Mouse (Mus musculus): ENCODE data around the gene Neurod2. TPM values are rescaled to one million over a fixed set of nuclear protein-coding genes. Genes with fewer than 3 reads are reported as not detected.

The Neurod2 gene
- polyA plus RNA-seq, 1 experiment from 2014 or later, result not detected

GRCm38 (mm10) chr11:98295013-98295585 is 34.3 kb downstream of the Neurod2 start:
- Histone ChIP-seq H3K27ac (ENCODE audit: low read length) (no peak overlapping the region), H3K4me2 (replicated peaks; ENCODE audit: low read depth, low read length) (peak overlapping the region; percentile 98), H3K36me3 (ENCODE audit: insufficient read depth, low read length) (no peaks in the 10 kb centered on the region), H3K4me3 (ENCODE audit: low read length) (peak overlapping the region; percentile 72), H3K4me1 (ENCODE audit: insufficient read depth, low read length) (peaks cover 36% of the 10 kb centered on the region), H3K9ac (replicated peaks; ENCODE audit: low read length) (peak overlapping the region; percentile 76), H3K9me3 (ENCODE audit: low read length) (no peaks in the 10 kb centered on the region), H3K27me3 (ENCODE audit: insufficient read depth, low read length) (peaks cover 7% of the 10 kb centered on the region)
- 4% methylated on average over 9 of the region's 9 CpGs for WGBS
- no peak for ATAC-seq (ENCODE audit: low FRiP score, low TSS enrichment)

GRCm38 (mm10) chr11:98294188-98295012 is 35.0 kb downstream of the Neurod2 start:
- WGBS, result under 1% methylated on average over 57 of the region's 58 CpGs
- Histone ChIP-seq H3K27me3 (ENCODE audit: insufficient read depth, low read length) (peaks cover 7% of the 10 kb centered on the region), H3K9ac (replicated peaks; ENCODE audit: low read length) (peak overlapping the region; percentile 76), H3K27ac (ENCODE audit: low read length) (no peak overlapping the region), H3K4me2 (replicated peaks; ENCODE audit: low read depth, low read length) (peak overlapping the region; percentile 98), H3K9me3 (ENCODE audit: low read length) (no peaks in the 10 kb centered on the region), H3K4me1 (ENCODE audit: insufficient read depth, low read length) (peaks cover 36% of the 10 kb centered on the region), H3K36me3 (ENCODE audit: insufficient read depth, low read length) (no peaks in the 10 kb centered on the region), H3K4me3 (ENCODE audit: low read length) (peak overlapping the region; percentile 72)
- ATAC-seq (ENCODE audit: low FRiP score, low TSS enrichment), result peak; percentile 82

- ATAC-seq (ENCODE audit: low FRiP score, low TSS enrichment), result no peak
- 41% methylated on average over 2 of the region's 2 CpGs for WGBS
- Histone ChIP-seq H3K4me2 (replicated peaks; ENCODE audit: low read depth, low read length) (no peak overlapping the region), H3K9me3 (ENCODE audit: low read length) (no peaks in the 10 kb centered on the region), H3K27ac (ENCODE audit: low read length) (no peak overlapping the region), H3K36me3 (ENCODE audit: insufficient read depth, low read length) (no peaks in the 10 kb centered on the region), H3K4me3 (ENCODE audit: low read length) (no peak overlapping the region), H3K4me1 (ENCODE audit: insufficient read depth, low read length) (peaks cover 24% of the 10 kb centered on the region), H3K9ac (replicated peaks; ENCODE audit: low read length) (no peak overlapping the region), H3K27me3 (ENCODE audit: insufficient read depth, low read length) (no peaks in the 10 kb centered on the region; the same call in 1 of the 2 replicates)
Observed at GRCm38 (mm10) chr11:98293070-98293469, 36.4 kb downstream of the Neurod2 start.

- peaks cover 12% of the 10 kb centered on the region for H3K4me1 ChIP-seq (ENCODE audit: insufficient read depth, low read length)
- no peak overlapping the region for H3K4me2 ChIP-seq (replicated peaks; ENCODE audit: low read depth, low read length)
- no peaks in the 10 kb centered on the region for H3K9me3 ChIP-seq (ENCODE audit: low read length)
- ATAC-seq (ENCODE audit: low FRiP score, low TSS enrichment), result no peak
- no peak overlapping the region for H3K4me3 ChIP-seq (ENCODE audit: low read length)
- H3K27ac ChIP-seq (ENCODE audit: low read length), result no peak overlapping the region
- H3K9ac ChIP-seq (replicated peaks; ENCODE audit: low read length), result no peak overlapping the region
- WGBS, result 62% methylated on average over 2 of the region's 2 CpGs
- 0 out of 2 replicates have a peak, but pooled peaks cover 3% of the 10 kb centered on the region for H3K27me3 ChIP-seq (ENCODE audit: insufficient read depth, low read length)
- H3K36me3 ChIP-seq (ENCODE audit: insufficient read depth, low read length), result no peaks in the 10 kb centered on the region
Observed at GRCm38 (mm10) chr11:98290906-98291305, 38.5 kb downstream of the Neurod2 start.

- ATAC-seq (ENCODE audit: low FRiP score, low TSS enrichment), result no peak
- Histone ChIP-seq H3K4me3 (ENCODE audit: low read length) (no peak overlapping the region), H3K4me1 (ENCODE audit: insufficient read depth, low read length) (peaks cover 7% of the 10 kb centered on the region; the same call in 1 of the 2 replicates), H3K36me3 (ENCODE audit: insufficient read depth, low read length) (no peaks in the 10 kb centered on the region), H3K27ac (ENCODE audit: low read length) (no peak overlapping the region), H3K9ac (replicated peaks; ENCODE audit: low read length) (no peak overlapping the region), H3K4me2 (replicated peaks; ENCODE audit: low read depth, low read length) (no peak overlapping the region), H3K27me3 (ENCODE audit: insufficient read depth, low read length) (0 out of 2 replicates have a peak, but pooled peaks cover 3% of the 10 kb centered on the region), H3K9me3 (ENCODE audit: low read length) (no peaks in the 10 kb centered on the region)
- 48% methylated on average over 13 of the region's 13 CpGs for WGBS
Observed at GRCm38 (mm10) chr11:98289873-98290272, 39.6 kb downstream of the Neurod2 start.

- Histone ChIP-seq H3K4me2 (replicated peaks; ENCODE audit: low read depth, low read length) (no peak overlapping the region), H3K36me3 (ENCODE audit: insufficient read depth, low read length) (no peaks in the 10 kb centered on the region), H3K27ac (ENCODE audit: low read length) (no peak overlapping the region), H3K27me3 (ENCODE audit: insufficient read depth, low read length) (0 out of 2 replicates have a peak, but pooled peaks cover 3% of the 10 kb centered on the region), H3K9me3 (ENCODE audit: low read length) (no peaks in the 10 kb centered on the region), H3K4me3 (ENCODE audit: low read length) (no peak overlapping the region), H3K4me1 (ENCODE audit: insufficient read depth, low read length) (peaks cover 7% of the 10 kb centered on the region; the same call in 1 of the 2 replicates), H3K9ac (replicated peaks; ENCODE audit: low read length) (no peak overlapping the region)
- ATAC-seq (ENCODE audit: low FRiP score, low TSS enrichment), result no peak
- WGBS, result 47% methylated on average over 7 of the region's 7 CpGs
Observed at GRCm38 (mm10) chr11:98287961-98288360, 41.5 kb downstream of the Neurod2 start.

GRCm38 (mm10) chr11:98287531-98287930 is 41.9 kb downstream of the Neurod2 start:
- no peak overlapping the region for H3K4me3 ChIP-seq (ENCODE audit: low read length)
- no peak overlapping the region for H3K9ac ChIP-seq (replicated peaks; ENCODE audit: low read length)
- H3K36me3 ChIP-seq (ENCODE audit: insufficient read depth, low read length), result no peaks in the 10 kb centered on the region
- no peak overlapping the region for H3K27ac ChIP-seq (ENCODE audit: low read length)
- WGBS, result 48% methylated on average over 5 of the region's 5 CpGs
- H3K4me1 ChIP-seq (ENCODE audit: insufficient read depth, low read length), result peaks cover 7% of the 10 kb centered on the region; the same call in 1 of the 2 replicates
- ATAC-seq (ENCODE audit: low FRiP score, low TSS enrichment), result no peak
- H3K27me3 ChIP-seq (ENCODE audit: insufficient read depth, low read length), result 0 out of 2 replicates have a peak, but pooled peaks cover 3% of the 10 kb centered on the region
- H3K9me3 ChIP-seq (ENCODE audit: low read length), result no peaks in the 10 kb centered on the region
- H3K4me2 ChIP-seq (replicated peaks; ENCODE audit: low read depth, low read length), result no peak overlapping the region

GRCm38 (mm10) chr11:98285368-98285767 is 44.1 kb downstream of the Neurod2 start:
- Histone ChIP-seq H3K4me3 (ENCODE audit: low read length) (no peak overlapping the region), H3K4me1 (ENCODE audit: insufficient read depth, low read length) (peaks cover 7% of the 10 kb centered on the region; the same call in 1 of the 2 replicates), H3K9me3 (ENCODE audit: low read length) (no peaks in the 10 kb centered on the region), H3K27ac (ENCODE audit: low read length) (no peak overlapping the region), H3K27me3 (ENCODE audit: insufficient read depth, low read length) (0 out of 2 replicates have a peak, but pooled peaks cover 3% of the 10 kb centered on the region), H3K4me2 (replicated peaks; ENCODE audit: low read depth, low read length) (no peak overlapping the region), H3K36me3 (ENCODE audit: insufficient read depth, low read length) (no peaks in the 10 kb centered on the region), H3K9ac (replicated peaks; ENCODE audit: low read length) (no peak overlapping the region)
- no peak for ATAC-seq (ENCODE audit: low FRiP score, low TSS enrichment)
- 62% methylated on average over 2 of the region's 2 CpGs for WGBS

- Histone ChIP-seq H3K9me3 (ENCODE audit: low read length) (no peaks in the 10 kb centered on the region), H3K27ac (ENCODE audit: low read length) (no peak overlapping the region), H3K36me3 (ENCODE audit: insufficient read depth, low read length) (no peaks in the 10 kb centered on the region), H3K4me3 (ENCODE audit: low read length) (peak overlapping the region; percentile 29), H3K4me1 (ENCODE audit: insufficient read depth, low read length) (peaks cover 7% of the 10 kb centered on the region; the same call in 1 of the 2 replicates), H3K4me2 (replicated peaks; ENCODE audit: low read depth, low read length) (peak overlapping the region; percentile 53), H3K27me3 (ENCODE audit: insufficient read depth, low read length) (0 out of 2 replicates have a peak, but pooled peaks cover 3% of the 10 kb centered on the region), H3K9ac (replicated peaks; ENCODE audit: low read length) (0 out of 2 replicates have a peak overlapping the region, but pooled peaks have one; percentile 26)
- under 1% methylated on average over 14 of the region's 17 CpGs for WGBS
- ATAC-seq (ENCODE audit: low FRiP score, low TSS enrichment), result peak; percentile 51; the same call in 1 of the 2 replicates
Observed at GRCm38 (mm10) chr11:98284230-98284629, 45.2 kb downstream of the Neurod2 start.

Measured in kidney, embryonic 16.5 days (tissue).